Mouse (Mus musculus) natural killer cell, adult 2 months (primary cell): ENCODE measurements around the gene Tmem179b.

ENCODE experiments used
- DNase-seq, 2 experiments: peaks; one replicate each; pipeline ENCODE4 v3.0.0; 2022; ENCODE audit warnings: low spot score in 2 of 2

Gene Tmem179b

DNA sequence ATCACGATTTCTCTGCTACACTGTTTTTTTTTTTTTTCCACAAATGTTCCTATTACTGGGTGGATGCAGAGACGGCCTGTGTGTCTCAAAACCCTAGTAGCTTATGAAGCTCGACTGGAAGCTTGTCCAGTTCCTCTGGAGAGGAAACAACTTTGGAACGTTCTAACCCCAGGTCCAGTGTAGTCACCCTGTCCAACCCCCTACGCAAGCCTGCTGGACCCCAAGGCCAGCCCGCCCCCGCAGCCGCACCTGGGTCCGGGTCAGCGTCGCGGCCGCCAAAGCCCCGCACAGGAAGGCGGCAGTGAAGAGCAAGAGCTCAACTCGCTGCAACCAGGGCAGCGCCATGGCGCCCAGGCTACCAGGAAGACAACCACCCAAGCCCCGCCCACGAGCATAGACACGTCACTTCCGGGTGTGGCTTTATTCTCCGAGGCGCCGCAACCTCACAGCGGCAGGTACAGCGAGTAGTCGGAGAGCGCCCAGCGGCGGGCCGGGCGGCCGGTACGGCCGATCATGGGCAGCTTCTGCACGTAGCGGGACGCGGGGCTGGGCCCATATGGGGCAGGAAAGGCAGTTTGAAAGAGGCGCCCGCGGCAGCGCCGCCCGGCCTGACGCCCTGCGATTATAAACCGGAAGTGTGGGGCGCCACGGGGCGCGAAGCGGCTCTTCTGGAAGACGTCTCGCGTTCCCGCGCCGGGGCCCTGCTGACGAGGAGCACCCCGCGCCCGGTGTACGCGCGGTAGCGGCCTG, at the start of gene Tmem179b:
Gene Tmem179b (minus strand): TSS at position 382 of the 750 bp plus-strand sequence.
- peak; percentile 96 to 97 for DNase-seq

- no peak for DNase-seq
These were observed 48.4 kb upstream of the Tmem179b start for GRCm38 (mm10) chr19:8822696-8823095.

DNA sequence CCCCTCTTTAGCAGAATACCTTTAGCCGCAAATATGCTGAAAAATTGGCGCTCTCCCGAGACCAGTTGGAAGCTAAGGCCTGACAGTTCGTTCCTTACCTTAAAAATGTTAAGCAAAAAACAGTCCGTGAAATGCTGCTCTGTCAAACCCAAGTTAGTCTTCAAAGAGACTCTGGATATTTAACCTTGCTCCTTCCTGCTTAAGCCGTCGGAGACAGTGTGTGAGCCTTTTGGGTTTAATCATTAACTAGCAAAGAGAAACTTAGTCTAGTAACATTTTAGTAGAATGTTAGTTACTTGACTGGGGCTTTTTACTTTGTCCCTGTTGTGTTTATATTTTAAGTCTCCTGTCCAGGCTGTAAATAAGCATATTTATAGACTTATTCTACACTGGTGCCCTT, 46.9 kb upstream of the Tmem179b start:
- DNase-seq = no peak

- DNase-seq = no peak
These were observed 46.2 kb upstream of the Tmem179b start for GRCm38 (mm10) chr19:8820424-8820956.

GRCm38 (mm10) chr19:8819596-8820423, 45.5 kb upstream of the Tmem179b start, which contains the start of gene Hnrnpul2:
Hnrnpul2 (plus strand) TSS chr19:8820010.
- peak; percentile 98 for DNase-seq

- DNase-seq = peak; percentile 91 to 92
These were observed 44.7 kb upstream of the Tmem179b start, which contains the start of gene Ttc9c for GRCm38 (mm10) chr19:8818801-8819595. Ttc9c (minus strand) TSS chr19:8819333.

- no peak for DNase-seq
These were observed 44.1 kb upstream of the Tmem179b start for GRCm38 (mm10) chr19:8818301-8818798.

GRCm38 (mm10) chr19:8817001-8817400, 42.7 kb upstream of the Tmem179b start:
- no peak for DNase-seq

DNA sequence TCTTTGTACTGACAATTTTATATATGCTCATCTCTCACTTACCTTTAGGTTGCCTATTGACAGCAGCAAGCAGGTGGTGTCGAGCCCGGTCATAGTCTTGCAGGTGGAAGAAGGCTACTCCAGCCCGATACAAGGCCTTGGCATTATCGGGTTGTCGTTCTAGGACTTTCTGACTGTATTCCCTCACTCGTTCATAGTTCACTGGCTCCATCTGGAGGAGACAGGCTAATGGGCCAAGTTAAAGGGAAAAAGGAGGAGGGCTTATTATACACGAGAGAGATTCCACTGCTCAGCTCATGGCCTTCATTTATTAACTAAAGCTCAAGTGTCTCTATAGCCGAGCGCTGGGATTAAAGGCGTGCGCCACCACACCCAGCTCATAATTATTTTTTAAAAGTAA, 41.5 kb upstream of the Tmem179b start:
- DNase-seq = no peak

GRCm38 (mm10) chr19:8806810-8807209, 32.5 kb upstream of the Tmem179b start:
- DNase-seq = no peak

- DNase-seq = peak in 1 of 2 experiments; percentile 23
These were observed 29.8 kb upstream of the Tmem179b start for GRCm38 (mm10) chr19:8803879-8804660.

- no peak for DNase-seq
These were observed 29.0 kb upstream of the Tmem179b start for GRCm38 (mm10) chr19:8803204-8803780.

- peak; percentile 91 to 93 for DNase-seq
These were observed 28.0 kb upstream of the Tmem179b start, which contains the start of gene Zbtb3 for GRCm38 (mm10) chr19:8802130-8802821. Zbtb3 (plus strand) TSS chr19:8802555.

DNA sequence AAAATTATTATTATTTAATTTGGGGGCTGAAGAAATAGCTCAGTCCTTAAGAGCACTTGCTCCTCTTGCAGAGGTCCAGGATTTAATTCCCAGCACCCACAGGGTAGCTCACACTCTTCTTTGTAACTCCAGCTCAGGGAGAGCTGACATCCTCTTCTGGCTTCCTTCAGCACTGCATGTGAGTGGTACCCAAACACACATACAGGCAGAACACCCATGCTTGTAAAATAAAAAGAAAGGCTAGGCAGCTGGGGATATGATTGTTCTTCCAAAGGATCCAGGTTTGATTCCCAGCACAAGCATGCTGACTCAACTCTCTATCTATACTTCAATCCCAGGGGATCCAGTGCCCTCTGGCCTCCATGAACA, 24.7 kb upstream of the Tmem179b start:
- no peak for DNase-seq

- DNase-seq = peak; percentile 80 to 89
These were observed 24.1 kb upstream of the Tmem179b start, which contains the start of gene Polr2g for GRCm38 (mm10) chr19:8798264-8798946. Polr2g (minus strand) TSS chr19:8798577.

GRCm38 (mm10) chr19:8790171-8790570, 15.9 kb upstream of the Tmem179b start:
- DNase-seq = no peak

GRCm38 (mm10) chr19:8789171-8789570, 14.9 kb upstream of the Tmem179b start:
- no peak for DNase-seq

- DNase-seq = no peak
These were observed 14.3 kb upstream of the Tmem179b start for GRCm38 (mm10) chr19:8788521-8788920.
